Mouse (Mus musculus) hindbrain, embryonic 12.5 days (tissue): ENCODE results near the gene Grb2. TPM values are rescaled to one million over a fixed set of nuclear protein-coding genes. Genes with fewer than 3 reads are reported as not detected.

ENCODE experiments used
- ATAC-seq: fragments of 200-750 bp; cut with Nextera tagmentation; 2 replicates; pipeline ENCODE4 v1.8.0; 2017; ENCODE audit warnings: moderate TSS enrichment; ENCODE audit not compliant: low FRiP score
- H3K27ac ChIP-seq: fragments of 300-500 bp; sonication (generic); 2 replicates; pipeline ENCODE4 v1.5.1; 2016; ENCODE audit warnings: mild to moderate bottlenecking
- H3K27me3 ChIP-seq: fragments of 300-500 bp; sonication (generic); 2 replicates; pipeline ENCODE4 v1.6.1; 2016; ENCODE audit warnings: mild to moderate bottlenecking
- H3K36me3 ChIP-seq: fragments of 300-500 bp; sonication (generic); 2 replicates; pipeline ENCODE4 v1.6.1; 2016; ENCODE audit warnings: mild to moderate bottlenecking
- H3K4me1 ChIP-seq: fragments of 300-500 bp; sonication (generic); 2 replicates; pipeline ENCODE4 v1.6.1; 2016
- H3K4me2 ChIP-seq: fragments of 300-500 bp; sonication (generic); replicated peaks from 2 replicates; pipeline ENCODE4 v1.6.1; 2016; ENCODE audit warnings: mild to moderate bottlenecking
- H3K4me3 ChIP-seq: fragments of 300-500 bp; sonication (generic); 2 replicates; pipeline ENCODE4 v1.5.1; 2016; ENCODE audit warnings: mild to moderate bottlenecking
- H3K9ac ChIP-seq: fragments of 300-500 bp; sonication (generic); 2 replicates; pipeline ENCODE4 v1.6.1; 2016; ENCODE audit warnings: mild to moderate bottlenecking, moderate library complexity
- H3K9me3 ChIP-seq: fragments of 300-500 bp; sonication (generic); replicated peaks from 2 replicates; pipeline ENCODE4 v1.6.1; 2016; ENCODE audit warnings: mild to moderate bottlenecking
- WGBS: fragments of 180-500 bp; shearing (Covaris S2); methylation state at CpG from one replicate; pipeline ENCODE4 v1.1.7; 2016; 5-methylcytosine and 5-hydroxymethylcytosine counted together
- polyA plus RNA-seq: library from polyadenylated mRNA; unstranded; fragments of >200 nt; fragmentation: Nextera tagmentation; extraction: Ambion mirVana; gene quantifications from 2 replicates; pipeline ENCODE4 v1.2.1, GENCODE M21; 2016

Grb2 gene
- polyA plus RNA-seq, 1 experiment from 2014 or later, result 151 TPM

GRCm38 (mm10) chr11:115679554-115680238, 28.7 kb downstream of the Grb2 start:
- 94% methylated on average over 9 of the region's 9 CpGs for WGBS
- Histone ChIP-seq H3K36me3 (peaks cover 25% of the 10 kb centered on the region), H3K9ac (no peak overlapping the region), H3K4me1 (no peaks in the 10 kb centered on the region), H3K4me2 (no peak overlapping the region), H3K27me3 (no peaks in the 10 kb centered on the region), H3K4me3 (no peak overlapping the region), H3K9me3 (no peaks in the 10 kb centered on the region), H3K27ac (no peak overlapping the region)
- no peak for ATAC-seq

GRCm38 (mm10) chr11:115678861-115679260, 29.5 kb downstream of the Grb2 start:
- 92% methylated on average over 6 of the region's 6 CpGs for WGBS

DNA sequence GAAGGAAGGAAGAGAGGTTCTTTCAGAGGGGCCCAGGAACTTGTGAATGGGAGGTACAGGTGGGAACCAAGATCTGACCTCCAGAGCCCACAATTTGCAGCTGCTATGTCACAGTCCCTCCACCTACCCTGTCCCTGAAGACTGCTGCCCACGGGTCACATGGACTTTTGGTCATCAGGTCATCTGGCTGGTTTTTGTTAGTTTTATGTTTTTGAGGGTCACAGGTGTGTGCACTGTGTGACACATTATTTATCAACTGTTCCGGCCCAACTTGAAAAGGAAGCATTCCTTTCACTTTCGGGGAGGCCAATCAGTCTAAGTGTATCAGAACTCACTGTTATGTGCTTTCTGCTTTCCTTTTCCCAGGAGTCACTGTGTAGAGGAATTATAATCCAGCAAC, 30.9 kb downstream of the Grb2 start:
- H3K4me3 ChIP-seq, result no peak overlapping the region
- no peak overlapping the region for H3K9ac ChIP-seq
- H3K36me3 ChIP-seq, result peaks cover 11% of the 10 kb centered on the region
- no peaks in the 10 kb centered on the region for H3K4me1 ChIP-seq
- WGBS, result 97% methylated on average over 3 of the region's 3 CpGs
- H3K4me2 ChIP-seq, result no peak overlapping the region
- ATAC-seq, result no peak
- H3K27ac ChIP-seq, result no peak overlapping the region
- H3K9me3 ChIP-seq, result no peaks in the 10 kb centered on the region
- no peaks in the 10 kb centered on the region for H3K27me3 ChIP-seq

More at GRCm38 (mm10) chr11:115678861-115679260, 29.5 kb downstream of the Grb2 start:
- no peak overlapping the region for H3K9ac ChIP-seq
- ATAC-seq, result no peak
- H3K27me3 ChIP-seq, result no peaks in the 10 kb centered on the region
- H3K36me3 ChIP-seq, result peaks cover 22% of the 10 kb centered on the region
- H3K27ac ChIP-seq, result no peak overlapping the region
- no peaks in the 10 kb centered on the region for H3K4me1 ChIP-seq
- no peaks in the 10 kb centered on the region for H3K9me3 ChIP-seq
- H3K4me3 ChIP-seq, result no peak overlapping the region
- no peak overlapping the region for H3K4me2 ChIP-seq

GRCm38 (mm10) chr11:115676738-115677137, 31.7 kb downstream of the Grb2 start:
- no peak overlapping the region for H3K27ac ChIP-seq
- no peak overlapping the region for H3K4me3 ChIP-seq
- no peak overlapping the region for H3K9ac ChIP-seq
- H3K27me3 ChIP-seq, result no peaks in the 10 kb centered on the region
- H3K4me2 ChIP-seq, result no peak overlapping the region
- WGBS, result 91% methylated on average over 8 of the region's 8 CpGs
- ATAC-seq, result no peak
- H3K36me3 ChIP-seq, result peaks cover 11% of the 10 kb centered on the region
- no peaks in the 10 kb centered on the region for H3K9me3 ChIP-seq
- H3K4me1 ChIP-seq, result no peaks in the 10 kb centered on the region

DNA sequence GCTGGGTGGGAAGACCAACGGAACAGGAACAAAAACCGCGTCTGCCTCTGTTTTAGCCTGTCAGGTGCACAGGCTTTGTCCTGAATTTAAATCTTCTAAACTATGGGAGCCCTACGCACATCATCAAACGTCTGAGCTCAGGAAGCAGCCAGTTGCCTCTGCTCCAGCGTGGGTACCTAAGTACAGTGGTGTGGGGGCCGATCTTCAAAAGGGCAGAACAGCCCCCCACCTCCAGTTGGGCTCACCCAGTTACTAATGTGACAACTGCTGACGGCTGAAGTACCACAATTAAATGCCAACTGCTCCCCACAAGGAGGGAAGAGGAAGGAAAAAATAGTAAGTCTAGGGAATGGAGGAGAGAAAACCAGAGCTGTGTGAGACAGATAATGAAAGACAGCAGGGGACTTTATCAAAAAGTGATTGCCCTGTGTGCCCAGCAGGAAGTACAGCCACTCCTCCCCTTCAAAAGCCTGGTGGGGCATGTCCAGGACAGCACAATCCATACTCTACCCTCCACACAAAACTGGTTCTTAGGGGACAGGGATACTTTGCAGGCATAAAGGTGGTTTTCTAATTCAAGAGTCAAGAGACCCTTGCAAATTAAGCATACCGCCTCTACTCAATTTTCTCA, 34.0 kb downstream of the Grb2 start:
- no peak overlapping the region for H3K9ac ChIP-seq
- ATAC-seq, result no peak
- WGBS, result 71% methylated on average over 9 of the region's 9 CpGs
- no peaks in the 10 kb centered on the region for H3K27me3 ChIP-seq
- no peak overlapping the region for H3K4me3 ChIP-seq
- H3K9me3 ChIP-seq, result no peaks in the 10 kb centered on the region
- H3K27ac ChIP-seq, result no peak overlapping the region
- peaks cover 11% of the 10 kb centered on the region for H3K36me3 ChIP-seq
- H3K4me2 ChIP-seq, result no peak overlapping the region
- H3K4me1 ChIP-seq, result peaks cover 7% of the 10 kb centered on the region

DNA sequence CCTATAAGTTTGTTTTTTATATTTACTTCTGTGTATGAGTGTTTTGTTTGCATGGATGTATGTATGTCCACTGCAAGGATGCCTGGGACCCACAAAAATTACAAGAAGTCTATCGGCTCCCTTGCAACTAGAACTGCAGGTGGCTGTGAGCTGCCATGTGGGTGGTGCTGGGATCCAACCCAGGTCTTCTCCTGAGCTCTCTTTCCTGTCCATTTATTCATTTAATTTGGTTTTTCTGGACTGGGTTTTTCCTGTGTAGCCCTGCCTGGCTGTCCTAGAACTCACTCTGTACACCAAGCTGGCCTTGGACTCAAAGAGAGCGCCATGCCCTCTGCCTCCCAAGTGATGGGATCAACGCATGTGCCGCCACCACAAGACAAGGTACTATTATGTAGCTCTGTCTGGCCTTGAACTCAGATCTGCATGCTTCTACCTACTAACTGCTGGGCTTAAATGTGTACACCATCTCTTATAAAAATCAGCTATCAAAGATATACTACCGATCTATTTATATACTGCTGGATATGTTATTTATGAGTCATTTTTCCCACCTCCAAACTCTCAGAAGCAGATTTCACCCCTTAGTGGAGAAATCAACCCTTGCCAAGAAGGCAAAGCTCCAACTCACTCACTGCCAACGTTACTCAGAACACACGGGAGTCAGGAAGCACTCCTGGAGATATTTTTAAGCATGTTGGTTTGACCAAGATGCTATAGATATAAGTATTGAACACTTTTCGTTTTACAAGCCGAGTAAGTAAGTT, 34.7 kb downstream of the Grb2 start:
- peaks cover 9% of the 10 kb centered on the region for H3K36me3 ChIP-seq
- no peak overlapping the region for H3K9ac ChIP-seq
- peaks cover 7% of the 10 kb centered on the region for H3K4me1 ChIP-seq
- 90% methylated on average over 9 of the region's 9 CpGs for WGBS
- ATAC-seq, result no peak
- H3K9me3 ChIP-seq, result no peaks in the 10 kb centered on the region
- no peak overlapping the region for H3K27ac ChIP-seq
- no peak overlapping the region for H3K4me3 ChIP-seq
- H3K27me3 ChIP-seq, result no peaks in the 10 kb centered on the region
- H3K4me2 ChIP-seq, result no peak overlapping the region

DNA sequence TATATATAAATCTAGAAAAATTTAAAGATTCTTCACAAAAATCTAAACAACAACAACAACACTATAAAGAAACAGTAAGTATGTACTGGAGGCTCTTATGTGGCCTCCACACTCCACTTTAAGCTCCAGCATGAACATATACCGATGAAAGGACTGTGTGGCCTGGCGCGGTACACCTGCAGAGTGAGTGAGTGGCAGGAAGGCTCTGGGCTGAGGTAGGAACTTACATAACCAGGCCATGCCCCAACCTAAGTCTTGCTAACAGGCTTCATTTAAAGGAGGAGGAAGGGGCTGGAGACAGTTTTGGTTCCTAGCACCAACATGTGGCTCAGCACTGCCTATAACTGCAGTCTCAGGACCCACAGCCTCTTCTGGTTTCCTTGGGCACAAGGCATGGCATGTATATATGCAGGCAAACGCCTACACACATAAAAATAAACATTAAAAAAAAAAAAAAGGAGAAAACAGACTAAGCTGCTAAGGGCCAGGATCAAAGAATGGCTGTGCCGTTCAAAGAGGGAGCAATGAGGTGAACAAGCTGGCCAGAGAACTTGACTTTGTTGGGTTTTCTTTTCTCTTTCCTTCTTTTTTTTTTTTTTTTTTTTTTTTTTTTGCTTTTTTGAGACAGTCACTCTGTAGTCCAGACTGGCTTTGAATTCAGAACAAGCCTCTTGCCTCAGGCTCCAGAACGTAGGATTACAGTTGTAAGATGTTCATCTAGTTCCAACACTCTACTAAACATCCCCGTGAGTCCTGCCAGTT, 36.0 kb downstream of the Grb2 start:
- peaks cover 10% of the 10 kb centered on the region for H3K4me1 ChIP-seq
- no peak overlapping the region for H3K4me2 ChIP-seq
- 90% methylated on average over 7 of the region's 7 CpGs for WGBS
- H3K9me3 ChIP-seq, result no peaks in the 10 kb centered on the region
- H3K27ac ChIP-seq, result no peak overlapping the region
- no peak overlapping the region for H3K4me3 ChIP-seq
- no peaks in the 10 kb centered on the region for H3K27me3 ChIP-seq
- H3K9ac ChIP-seq, result no peak overlapping the region
- ATAC-seq, result no peak
- H3K36me3 ChIP-seq, result no peaks in the 10 kb centered on the region

DNA sequence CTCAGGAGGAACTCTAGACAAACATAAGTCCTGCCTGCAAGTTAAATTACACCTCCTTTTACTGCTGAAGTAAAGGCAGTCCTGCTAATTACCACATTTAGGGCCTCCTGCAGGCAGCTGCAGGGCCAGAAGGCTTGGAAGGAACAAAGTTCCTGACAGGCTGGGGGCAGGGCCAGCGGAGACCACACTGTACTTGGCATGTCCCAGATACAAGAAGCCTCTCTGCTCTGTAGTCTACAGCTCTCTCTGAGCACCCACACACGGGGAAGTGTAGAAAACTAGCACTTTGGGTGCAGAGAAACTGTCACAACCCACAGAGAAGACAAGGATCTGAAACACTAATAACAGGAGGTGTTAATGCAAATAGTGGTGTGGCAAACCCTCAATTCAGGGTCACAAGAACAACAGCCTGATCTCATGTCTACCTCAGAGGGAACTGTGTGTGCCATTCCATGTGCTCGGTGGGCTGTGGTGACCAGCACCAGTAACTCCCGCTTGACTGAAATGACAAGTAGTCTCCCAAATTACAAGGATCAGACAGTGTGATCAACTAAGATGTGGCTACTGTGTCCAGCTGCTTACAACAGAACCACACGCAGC, 37.8 kb downstream of the Grb2 start:
- no peak for ATAC-seq

GRCm38 (mm10) chr11:115663676-115664335, 44.6 kb downstream of the Grb2 start:
- no peak overlapping the region for H3K27ac ChIP-seq
- WGBS, result 74% methylated on average over 4 of the region's 4 CpGs
- H3K4me2 ChIP-seq, result no peak overlapping the region
- peaks cover 9% of the 10 kb centered on the region; the same call in 1 of the 2 replicates for H3K36me3 ChIP-seq
- H3K4me3 ChIP-seq, result no peak overlapping the region
- H3K9ac ChIP-seq, result no peak overlapping the region
- no peaks in the 10 kb centered on the region for H3K9me3 ChIP-seq
- H3K4me1 ChIP-seq, result peaks cover 3% of the 10 kb centered on the region; the same call in 1 of the 2 replicates
- H3K27me3 ChIP-seq, result no peaks in the 10 kb centered on the region
- ATAC-seq, result no peak

More for the DNA sequence above, 37.8 kb downstream of the Grb2 start:
- Histone ChIP-seq H3K4me2 (no peak overlapping the region), H3K36me3 (no peaks in the 10 kb centered on the region), H3K4me1 (peaks cover 10% of the 10 kb centered on the region), H3K9ac (no peak overlapping the region), H3K4me3 (no peak overlapping the region), H3K9me3 (no peaks in the 10 kb centered on the region), H3K27ac (no peak overlapping the region), H3K27me3 (no peaks in the 10 kb centered on the region)
- WGBS, result 33% methylated on average over 5 of the region's 5 CpGs

GRCm38 (mm10) chr11:115660376-115660775, 48.0 kb downstream of the Grb2 start:
- H3K27me3 ChIP-seq, result no peaks in the 10 kb centered on the region
- H3K9me3 ChIP-seq, result no peaks in the 10 kb centered on the region
- no peak overlapping the region for H3K9ac ChIP-seq
- no peak overlapping the region for H3K4me3 ChIP-seq
- H3K4me2 ChIP-seq, result no peak overlapping the region
- no peak overlapping the region for H3K27ac ChIP-seq
- peaks cover 9% of the 10 kb centered on the region; the same call in 1 of the 2 replicates for H3K36me3 ChIP-seq
- 99% methylated on average over 4 of the region's 4 CpGs for WGBS
- ATAC-seq, result no peak
- H3K4me1 ChIP-seq, result no peaks in the 10 kb centered on the region

- H3K9me3 ChIP-seq, result no peaks in the 10 kb centered on the region
- no peak overlapping the region for H3K9ac ChIP-seq
- H3K4me3 ChIP-seq, result no peak overlapping the region
- H3K27ac ChIP-seq, result no peak overlapping the region
- peaks cover 21% of the 10 kb centered on the region; the same call in 1 of the 2 replicates for H3K36me3 ChIP-seq
- H3K4me2 ChIP-seq, result no peak overlapping the region
- WGBS, result 92% methylated on average over 6 of the region's 6 CpGs
- H3K27me3 ChIP-seq, result no peaks in the 10 kb centered on the region
- H3K4me1 ChIP-seq, result no peaks in the 10 kb centered on the region
- ATAC-seq, result no peak
These were observed 49.9 kb downstream of the Grb2 start for GRCm38 (mm10) chr11:115658521-115658920.
